9 mouse cellular contexts compared by ENCODE assay signal in the genomic region with DNA sequence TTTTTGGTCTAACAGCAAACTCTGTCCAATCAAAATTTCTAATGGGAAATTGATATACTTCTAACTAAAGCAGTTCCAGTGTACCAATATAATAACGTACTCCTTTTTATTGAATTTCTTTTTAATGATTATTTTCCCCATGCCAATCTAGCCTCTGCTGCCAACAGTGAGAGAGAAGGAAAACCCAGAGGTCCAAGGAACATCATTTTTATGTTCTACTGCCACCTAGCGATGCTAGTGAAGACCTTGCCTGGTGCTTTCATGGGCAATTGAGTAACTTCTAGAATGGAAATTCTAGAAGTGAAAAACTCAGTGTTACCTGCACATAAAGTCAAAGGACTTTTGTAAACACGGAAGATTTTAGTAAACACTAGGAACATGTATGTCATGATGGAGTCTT. TPM values are rescaled to one million over a fixed set of nuclear protein-coding genes. Genes with fewer than 3 reads are reported as not detected.
DNase-seq lines count a peak whose midpoint lies in the region; ATAC-seq and TF ChIP-seq lines count a peak whose summit lies in the region.
"Had no signal": no experiment of that assay in that cellular context is flagged by ENCODE, and none has a peak within 500 bp of the region (broad histone marks: within the 10 kb centered on the region; RNA-seq: fewer than 3 reads in every experiment).

No protein-coding gene starts in this region.

- H3K4me1 ChIP-seq in forebrain, embryonic 13.5 days = no peaks in the 10 kb centered on the region
- no peaks in the 10 kb centered on the region for H3K4me1 ChIP-seq in midbrain, embryonic 14.5 days (ENCODE audit: control insufficient read depth, insufficient read depth, low read length)
- no peaks in the 10 kb centered on the region for H3K4me1 ChIP-seq in heart, embryonic 11.5 days (ENCODE audit: control insufficient read depth, insufficient read depth, low read length)

- no peaks in the 10 kb centered on the region for H3K36me3 ChIP-seq in forebrain, embryonic 13.5 days (ENCODE audit: poor library complexity, severe bottlenecking)
- no peaks in the 10 kb centered on the region for H3K36me3 ChIP-seq in midbrain, embryonic 14.5 days (ENCODE audit: control insufficient read depth, insufficient read depth, low read length)
- H3K36me3 ChIP-seq in heart, embryonic 11.5 days (ENCODE audit: control insufficient read depth, insufficient read depth, low read length) = no peaks in the 10 kb centered on the region

- no peak overlapping the region for H3K9ac ChIP-seq in forebrain, embryonic 13.5 days
- H3K9ac ChIP-seq in midbrain, embryonic 14.5 days (replicated peaks; ENCODE audit: low read length) = no peak overlapping the region
- no peak overlapping the region for H3K9ac ChIP-seq in heart, embryonic 11.5 days (ENCODE audit: low read depth, low read length)

- H3K4me3 ChIP-seq in layer of hippocampus, adult 2 months = no peak overlapping the region
- H3K4me3 ChIP-seq in forebrain, embryonic 13.5 days = no peak overlapping the region
- H3K4me3 ChIP-seq in midbrain, embryonic 14.5 days (replicated peaks; ENCODE audit: low read depth, low read length) = no peak overlapping the region
- no peak overlapping the region for H3K4me3 ChIP-seq in heart, embryonic 11.5 days (ENCODE audit: low read depth, low read length)

- H3K27me3 ChIP-seq in forebrain, embryonic 13.5 days = no peaks in the 10 kb centered on the region
- H3K27me3 ChIP-seq in midbrain, embryonic 14.5 days (ENCODE audit: control insufficient read depth, insufficient read depth, low read length) = no peaks in the 10 kb centered on the region
- no peaks in the 10 kb centered on the region for H3K27me3 ChIP-seq in heart, embryonic 11.5 days (ENCODE audit: control insufficient read depth, insufficient read depth, low read length)

- peak; percentile 88 for ATAC-seq in forebrain, embryonic 13.5 days
- ATAC-seq in midbrain, embryonic 14.5 days (ENCODE audit: low FRiP score, low TSS enrichment) = peak; percentile 60; the same call in 1 of the 2 replicates
- no peak for ATAC-seq in heart, embryonic 11.5 days (replicated peaks; ENCODE audit: insufficient number of reproducible peaks, low FRiP score, low TSS enrichment)
- no peak for ATAC-seq in CD4-positive, CD25-positive, alpha-beta regulatory T cell, adult 4 months

- H3K27ac ChIP-seq in layer of hippocampus, adult 2 months = no peak overlapping the region
- no peak overlapping the region for H3K27ac ChIP-seq in forebrain, embryonic 13.5 days
- H3K27ac ChIP-seq in midbrain, embryonic 14.5 days (replicated peaks; ENCODE audit: low read depth, low read length) = no peak overlapping the region
- no peak overlapping the region for H3K27ac ChIP-seq in heart, embryonic 11.5 days (ENCODE audit: low read depth, low read length)

- H3K4me2 ChIP-seq in forebrain, embryonic 13.5 days = no peak overlapping the region
- no peak overlapping the region for H3K4me2 ChIP-seq in midbrain, embryonic 14.5 days (ENCODE audit: low read length)
- H3K4me2 ChIP-seq in heart, embryonic 11.5 days = no peak overlapping the region

- peak; percentile 13 to 28 for DNase-seq in layer of hippocampus, adult 2 months (ENCODE audit: low spot score in 2 of 2)
- DNase-seq in layer of hippocampus, adult 8-10 months (ENCODE audit: low spot score in 2 of 2) = no peak
- DNase-seq in NIH3T3 (ENCODE audit: low read depth) = peak; percentile 53
- DNase-seq in midbrain, embryonic 14.5 days = peak; percentile 92
- no peak for DNase-seq in spleen, adult 18-20 months

- 6% methylated on average over 3 of the region's 3 CpGs for WGBS in forebrain, embryonic 13.5 days
- 10% methylated on average over 3 of the region's 3 CpGs for WGBS in midbrain, embryonic 14.5 days
- 5% methylated on average over 3 of the region's 3 CpGs for WGBS in heart, embryonic 11.5 days (ENCODE audit: insufficient replicate concordance)

- no peaks in the 10 kb centered on the region for H3K9me3 ChIP-seq in forebrain, embryonic 13.5 days (replicated peaks)
- no peaks in the 10 kb centered on the region for H3K9me3 ChIP-seq in midbrain, embryonic 14.5 days (ENCODE audit: control insufficient read depth, low read length)
- H3K9me3 ChIP-seq in heart, embryonic 11.5 days (replicated peaks; ENCODE audit: control insufficient read depth, low read length) = no peaks in the 10 kb centered on the region

- peak; percentile 87 for TF ChIP-seq CTCF in layer of hippocampus, adult 2 months (conservative IDR thresholded peaks at IDR 0.05)

RNA-seq across cellular contexts. Expression of gene Gm11238, which starts 8.4 kb away (rescaled TPM):
- total RNA-seq in layer of hippocampus, adult 2 months (2021) = not detected
- not detected for total RNA-seq in layer of hippocampus, adult 8-10 months (2022)
- not detected in 2 replicates for polyA plus RNA-seq in forebrain, embryonic 13.5 days (2015; fragmentation: Nextera tagmentation; extraction: Ambion mirVana)
- polyA plus RNA-seq in midbrain, embryonic 14.5 days (2014; fragmentation: Nextera tagmentation; extraction: Ambion mirVana) = not detected in 2 replicates
- polyA plus RNA-seq in heart, embryonic 11.5 days (2014; fragmentation: Nextera tagmentation; extraction: Ambion mirVana) = not detected in 2 replicates
- not detected for polyA plus RNA-seq in CD4-positive, CD25-positive, alpha-beta regulatory T cell, adult 4 months (2017; shearing (Covaris generic))
- total RNA-seq: layer of hippocampus, adult 18-20 months had no signal

RNA-seq across cellular contexts. Expression of gene Gm11237, which starts 23.5 kb away (rescaled TPM):
- total RNA-seq in layer of hippocampus, adult 2 months (2021) = not detected
- not detected for total RNA-seq in layer of hippocampus, adult 8-10 months (2022)
- not detected in 2 replicates for polyA plus RNA-seq in forebrain, embryonic 13.5 days (2015; fragmentation: Nextera tagmentation; extraction: Ambion mirVana)
- not detected in 2 replicates for polyA plus RNA-seq in midbrain, embryonic 14.5 days (2014; fragmentation: Nextera tagmentation; extraction: Ambion mirVana)
- polyA plus RNA-seq in heart, embryonic 11.5 days (2014; fragmentation: Nextera tagmentation; extraction: Ambion mirVana) = not detected in 2 replicates
- not detected for polyA plus RNA-seq in CD4-positive, CD25-positive, alpha-beta regulatory T cell, adult 4 months (2017; shearing (Covaris generic))
- total RNA-seq: layer of hippocampus, adult 18-20 months had no signal

RNA-seq across cellular contexts. Expression of gene Gm11236, which starts 38.7 kb away (rescaled TPM):
- not detected for total RNA-seq in layer of hippocampus, adult 2 months (2021)
- not detected for total RNA-seq in layer of hippocampus, adult 8-10 months (2022)
- not detected in 2 replicates for polyA plus RNA-seq in forebrain, embryonic 13.5 days (2015; fragmentation: Nextera tagmentation; extraction: Ambion mirVana)
- polyA plus RNA-seq in midbrain, embryonic 14.5 days (2014; fragmentation: Nextera tagmentation; extraction: Ambion mirVana) = not detected in 2 replicates
- not detected in 2 replicates for polyA plus RNA-seq in heart, embryonic 11.5 days (2014; fragmentation: Nextera tagmentation; extraction: Ambion mirVana)
- polyA plus RNA-seq in CD4-positive, CD25-positive, alpha-beta regulatory T cell, adult 4 months (2017; shearing (Covaris generic)) = not detected
- total RNA-seq: layer of hippocampus, adult 18-20 months had no signal

Comparison
In these comparisons a context has a peak if more than half of its experiments do, and no peak if none do; other contexts are left out.
1. DNase-seq: peak in layer of hippocampus, adult 2 months (2 of 2), NIH3T3 (single experiment) and midbrain, embryonic 14.5 days (single experiment); none in layer of hippocampus, adult 8-10 months (0 of 2) and spleen, adult 18-20 months (0 of 2).
2. ATAC-seq: peak in forebrain, embryonic 13.5 days (single experiment) and midbrain, embryonic 14.5 days (single experiment); none in heart, embryonic 11.5 days (single experiment) and CD4-positive, CD25-positive, alpha-beta regulatory T cell, adult 4 months (single experiment).